Mouse (Mus musculus) stomach, postnatal 0 days (tissue): ENCODE measurements around the gene Dnajb1.

Experiments used
- CTCF ChIP-seq: IDR thresholded peaks from 2 replicates; pipeline ENCODE4 v1.5.1; 2016; ENCODE audit warnings: antibody characterized with exemption, low read depth, mild to moderate bottlenecking, moderate library complexity
- EP300 ChIP-seq: optimal IDR thresholded peaks from 2 replicates; pipeline ENCODE3; 2016; ENCODE audit warnings: antibody characterized with exemption

- TF ChIP-seq CTCF (no peak), EP300 (no peak)
Measured at GRCm38 (mm10) chr8:83613695-83614094, 5.7 kb downstream of the Dnajb1 start.
